In genomic region chr2:156935005-156935404, GRCm38 (mm10) we compare ENCODE assay signal across 18 mouse cellular contexts. TPM values are rescaled to one million over a fixed set of nuclear protein-coding genes. Genes with fewer than 3 reads are reported as not detected.
"Had no signal": no experiment of that assay in that cellular context is flagged by ENCODE, and none has a peak within 500 bp of the region (broad histone marks: within the 10 kb centered on the region; RNA-seq: fewer than 3 reads in every experiment).

No protein-coding gene starts in this region.

- DNase-seq: liver, postnatal 0 days; lung, adult 2 months; lung, postnatal 14 days; lung, postnatal 36 days; right cerebral cortex, postnatal 14 days; thymus, adult 18-20 months; thymus, postnatal 14 days; thymus, postnatal 36 days had no signal

- H3K27ac ChIP-seq: lung, embryonic 15.5 days; macrophage; midbrain, embryonic 13.5 days; midbrain, embryonic 15.5 days; neural tube, embryonic 12.5 days; stomach, embryonic 15.5 days had no signal

- H3K4me1 ChIP-seq: lung, embryonic 15.5 days; midbrain, embryonic 13.5 days; midbrain, embryonic 15.5 days; neural tube, embryonic 12.5 days; stomach, embryonic 15.5 days had no signal

- H3K4me3 ChIP-seq: lung, embryonic 15.5 days; megakaryocyte, embryonic 14.5 days; midbrain, embryonic 13.5 days; midbrain, embryonic 15.5 days; neural tube, embryonic 12.5 days; stomach, embryonic 15.5 days had no signal

- ATAC-seq: liver, postnatal 0 days; lung, postnatal 0 days; midbrain, embryonic 13.5 days; midbrain, embryonic 15.5 days had no signal

- H3K27me3 ChIP-seq: lung, embryonic 15.5 days; megakaryocyte, embryonic 14.5 days; midbrain, embryonic 13.5 days; midbrain, embryonic 15.5 days; neural tube, embryonic 12.5 days; stomach, embryonic 15.5 days had no signal

- H3K9ac ChIP-seq: liver, postnatal 0 days; lung, embryonic 15.5 days; midbrain, embryonic 13.5 days; midbrain, embryonic 15.5 days; neural tube, embryonic 12.5 days; stomach, embryonic 15.5 days had no signal

- H3K4me2 ChIP-seq: lung, embryonic 15.5 days; midbrain, embryonic 11.5 days; midbrain, embryonic 13.5 days; midbrain, embryonic 15.5 days; neural tube, embryonic 12.5 days; stomach, embryonic 15.5 days had no signal

- H3K9me3 ChIP-seq: lung, embryonic 15.5 days; megakaryocyte, embryonic 14.5 days; midbrain, embryonic 13.5 days; midbrain, embryonic 15.5 days; neural tube, embryonic 12.5 days; stomach, embryonic 15.5 days had no signal

- H3K36me3 ChIP-seq: lung, embryonic 15.5 days had no signal

RNA-seq across cellular contexts. Expression of gene Sla2, which starts 48.0 kb away (rescaled TPM):
- total RNA-seq: midbrain, postnatal 0 days had no signal
- polyA plus RNA-seq: midbrain, postnatal 0 days had no signal
